Mouse (Mus musculus) left cerebral cortex, adult 18-20 months (tissue): ENCODE results near the gene Tgfbr1. TPM values are rescaled to one million over a fixed set of nuclear protein-coding genes. Genes with fewer than 3 reads are reported as not detected.
A peak's percentile ranks its signal among the peaks of the same experiment; 100 is the strongest.

Experiments used
- DNase-seq, 2 experiments: peaks; one replicate each; pipeline ENCODE4 v3.0.0; 2021 to 2022; ENCODE audit warnings: low spot score in 2 of 2, mixed read lengths in 1 of 2
- long read RNA-seq, 2 experiments: library from polyadenylated mRNA; stranded (forward); transcript quantifications; one replicate each; pipeline ENCODE4 v2.0.0; 2021
- total RNA-seq, 2 experiments: library from RNA; stranded (reverse); gene quantifications; 2 replicates each; pipeline ENCODE4 v1.2.3; 2021

Gene Tgfbr1
- total RNA-seq: 10 to 100 TPM; 17.5 to 18.1 TPM
- long read RNA-seq, experiment 1, full-length matches to known transcripts: 19 of 22 reads
- long read RNA-seq, experiment 1, partial matches to known transcripts: 0 of 22 reads
- long read RNA-seq, experiment 1, other reads (novel, unspliced or antisense): 3 of 22 reads
- long read RNA-seq, experiment 2, full-length matches to known transcripts: 9 of 15 reads
- long read RNA-seq, experiment 2, partial matches to known transcripts: 1 of 15 reads
- long read RNA-seq, experiment 2, other reads (novel, unspliced or antisense): 5 of 15 reads

- DNase-seq: peak; percentile 85 to 93
Measured at GRCm38 (mm10) chr4:47352803-47353388, at the start of gene Tgfbr1. Gene Tgfbr1, plus strand, starts transcription at chr4:47353222.

- no peak for DNase-seq
Measured at GRCm38 (mm10) chr4:47303340-47303998, 49.6 kb upstream of the Tgfbr1 start.

- DNase-seq: no peak
Measured at GRCm38 (mm10) chr4:47309886-47310625, 43.0 kb upstream of the Tgfbr1 start.

GRCm38 (mm10) chr4:47310812-47311211 is 42.2 kb upstream of the Tgfbr1 start:
- DNase-seq: no peak

- DNase-seq: no peak
Measured at GRCm38 (mm10) chr4:47311467-47311866, 41.6 kb upstream of the Tgfbr1 start.

GRCm38 (mm10) chr4:47311929-47312328 is 41.1 kb upstream of the Tgfbr1 start:
- no peak for DNase-seq

GRCm38 (mm10) chr4:47312676-47313075 is 40.3 kb upstream of the Tgfbr1 start:
- DNase-seq: peak; percentile 50 to 67

GRCm38 (mm10) chr4:47313710-47314410 is 39.2 kb upstream of the Tgfbr1 start:
- DNase-seq: no peak

- no peak for DNase-seq
Measured at GRCm38 (mm10) chr4:47315458-47315857, 37.6 kb upstream of the Tgfbr1 start.

- DNase-seq: no peak
Measured at GRCm38 (mm10) chr4:47316432-47316831, 36.6 kb upstream of the Tgfbr1 start.

GRCm38 (mm10) chr4:47319561-47320321 is 33.3 kb upstream of the Tgfbr1 start:
- DNase-seq: no peak

GRCm38 (mm10) chr4:47322315-47322714 is 30.7 kb upstream of the Tgfbr1 start:
- no peak for DNase-seq

GRCm38 (mm10) chr4:47324206-47324605 is 28.8 kb upstream of the Tgfbr1 start:
- DNase-seq: no peak

GRCm38 (mm10) chr4:47327782-47328181 is 25.2 kb upstream of the Tgfbr1 start:
- DNase-seq: no peak

- no peak for DNase-seq
Measured at GRCm38 (mm10) chr4:47329285-47329684, 23.7 kb upstream of the Tgfbr1 start.

- no peak for DNase-seq
Measured at GRCm38 (mm10) chr4:47330378-47331052, 22.5 kb upstream of the Tgfbr1 start.

- no peak for DNase-seq
Measured at GRCm38 (mm10) chr4:47332812-47333343, 20.1 kb upstream of the Tgfbr1 start.

GRCm38 (mm10) chr4:47333541-47333940 is 19.5 kb upstream of the Tgfbr1 start:
- DNase-seq: no peak

GRCm38 (mm10) chr4:47336941-47337600 is 16.0 kb upstream of the Tgfbr1 start:
- DNase-seq: no peak
